Mouse (Mus musculus) heart, adult 2 months (tissue): ENCODE measurements at regions not wholly inside any gene's neighbourhood (a gene's known extent, or its start where the extent isn't known, plus 50 kb on each side); places are given as distances from the start of the nearest gene placed in this dataset.

Source experiments
- DNase-seq, 2 experiments: peaks; one replicate each; pipeline ENCODE4 v3.0.0; 2021
- H3K27ac ChIP-seq: fragments of 200-600 bp; 2 replicates; pipeline ENCODE4 v1.8.1; 2022
- H3K27me3 ChIP-seq: fragments of 200-500 bp; 2 replicates; pipeline ENCODE4 v1.6.1; 2012; ENCODE audit warnings: mild to moderate bottlenecking, low read length, inconsistent platforms, mixed read lengths; ENCODE audit not compliant: control insufficient read depth, insufficient read depth
- H3K36me3 ChIP-seq: fragments of 200-500 bp; 2 replicates; pipeline ENCODE4 v1.6.1; 2012; ENCODE audit warnings: low read length, inconsistent platforms; ENCODE audit not compliant: control insufficient read depth, insufficient read depth
- H3K4me1 ChIP-seq: fragments of 200-500 bp; 2 replicates; pipeline ENCODE4 v1.6.1; 2011; ENCODE audit warnings: low read length; ENCODE audit not compliant: control insufficient read depth, insufficient read depth
- H3K4me3 ChIP-seq: fragments of 200-600 bp; 2 replicates; pipeline ENCODE4 v1.8.1; 2022
- H3K79me2 ChIP-seq: fragments of 200-500 bp; replicated peaks from 2 replicates; pipeline ENCODE4 v1.6.1; 2012; ENCODE audit warnings: mild to moderate bottlenecking, inconsistent platforms, low read length, moderate library complexity, mixed read lengths; ENCODE audit not compliant: control insufficient read depth, insufficient read depth
- H3K9ac ChIP-seq: fragments of 200-500 bp; 2 replicates; pipeline ENCODE4 v1.6.1; 2012; ENCODE audit warnings: low read depth, mild to moderate bottlenecking, control low read depth, inconsistent platforms, low read length, mixed read lengths
- CTCF ChIP-seq: fragments of 200-600 bp; IDR thresholded peaks from 2 replicates; pipeline ENCODE4 v1.8.1; 2022; ENCODE audit warnings: antibody characterized with exemption, mild to moderate bottlenecking, moderate library complexity
- EP300 ChIP-seq: fragments of 200-500 bp; IDR thresholded peaks from 2 replicates; pipeline ENCODE4 v1.6.1; 2011; ENCODE audit warnings: low read depth, low read length, control low read depth; ENCODE audit not compliant: insufficient read depth
- POLR2A ChIP-seq: fragments of 200-500 bp; IDR thresholded peaks from 2 replicates; pipeline ENCODE4 v1.6.1; 2011; ENCODE audit warnings: mild to moderate bottlenecking, low read depth, low read length, control low read depth; ENCODE audit not compliant: insufficient read depth
- WGBS: fragments of 180-500 bp; shearing (Covaris S2); methylation state at CpG from one replicate; pipeline ENCODE4 v1.1.7; 2018; 5-methylcytosine and 5-hydroxymethylcytosine counted together
- intact Hi-C: fragments of 180-260 bp; cut with DNase I; formaldehyde crosslinking; loops from one replicate; pipeline ENCODE4 v1.15.1; 2025

GRCm38 (mm10) chr2:78722739-78723138, 145.2 kb upstream of the Ube2e3 start:
- Histone ChIP-seq H3K4me1 (no peaks in the 10 kb centered on the region), H3K27ac (no peak overlapping the region), H3K27me3 (no peaks in the 10 kb centered on the region), H3K4me3 (no peak overlapping the region), H3K79me2 (no peaks in the 10 kb centered on the region), H3K36me3 (no peaks in the 10 kb centered on the region), H3K9ac (no peak overlapping the region)
- DNase-seq, result no peak
- 54% methylated on average over 6 of the region's 6 CpGs for WGBS
- TF ChIP-seq CTCF (no peak), POLR2A (no peak), EP300 (no peak)
- intact Hi-C loops, result no loop called here

GRCm38 (mm10) chr2:78718550-78718949, 149.4 kb upstream of the Ube2e3 start:
- Histone ChIP-seq H3K9ac (no peak overlapping the region), H3K27ac (no peak overlapping the region), H3K27me3 (no peaks in the 10 kb centered on the region), H3K79me2 (no peaks in the 10 kb centered on the region), H3K4me3 (no peak overlapping the region), H3K36me3 (no peaks in the 10 kb centered on the region), H3K4me1 (no peaks in the 10 kb centered on the region)
- no peak for DNase-seq
- no peak for TF ChIP-seq CTCF
- TF ChIP-seq POLR2A, result no peak
- no peak for TF ChIP-seq EP300
- intact Hi-C loops, result no loop called here
- WGBS, result 66% methylated on average over 1 of the region's 1 CpGs

- Histone ChIP-seq H3K4me3 (no peak overlapping the region), H3K4me1 (no peaks in the 10 kb centered on the region), H3K36me3 (no peaks in the 10 kb centered on the region), H3K9ac (no peak overlapping the region), H3K27ac (no peak overlapping the region), H3K79me2 (no peaks in the 10 kb centered on the region), H3K27me3 (no peaks in the 10 kb centered on the region)
- no peak for DNase-seq
- TF ChIP-seq CTCF (no peak), EP300 (no peak), POLR2A (no peak)
- intact Hi-C loops, result no loop called here
- 42% methylated on average over 7 of the region's 7 CpGs for WGBS
Observed at GRCm38 (mm10) chr2:78716157-78716798, 151.6 kb upstream of the Ube2e3 start.

- intact Hi-C loops, result no loop called here
- Histone ChIP-seq H3K27ac (no peak overlapping the region), H3K79me2 (no peaks in the 10 kb centered on the region), H3K27me3 (no peaks in the 10 kb centered on the region), H3K4me1 (no peaks in the 10 kb centered on the region), H3K9ac (no peak overlapping the region), H3K4me3 (no peak overlapping the region), H3K36me3 (no peaks in the 10 kb centered on the region)
- no peak for TF ChIP-seq POLR2A
- TF ChIP-seq EP300, result no peak
- no peak for TF ChIP-seq CTCF
- 90% methylated on average over 6 of the region's 6 CpGs for WGBS
- no peak for DNase-seq
Observed at GRCm38 (mm10) chr2:78694851-78695250, 173.1 kb upstream of the Ube2e3 start.

- no peak for DNase-seq
- Histone ChIP-seq H3K79me2 (no peaks in the 10 kb centered on the region), H3K9ac (no peak overlapping the region), H3K27ac (no peak overlapping the region), H3K4me1 (no peaks in the 10 kb centered on the region; the same call in 1 of the 2 replicates), H3K36me3 (no peaks in the 10 kb centered on the region), H3K4me3 (no peak overlapping the region), H3K27me3 (no peaks in the 10 kb centered on the region)
- intact Hi-C loops, result no loop called here
- WGBS, result 75% methylated on average over 2 of the region's 2 CpGs
- no peak for TF ChIP-seq CTCF
- no peak for TF ChIP-seq POLR2A
- no peak for TF ChIP-seq EP300
Observed at GRCm38 (mm10) chr2:78656668-78657067, 211.3 kb upstream of the Ube2e3 start.

- no peak for DNase-seq
- intact Hi-C loops, result no loop called here
- no peak for TF ChIP-seq POLR2A
- TF ChIP-seq EP300, result no peak
- TF ChIP-seq CTCF, result no peak
- Histone ChIP-seq H3K79me2 (no peaks in the 10 kb centered on the region), H3K9ac (no peak overlapping the region), H3K27me3 (no peaks in the 10 kb centered on the region), H3K36me3 (no peaks in the 10 kb centered on the region), H3K4me3 (no peak overlapping the region), H3K27ac (no peak overlapping the region), H3K4me1 (no peaks in the 10 kb centered on the region; the same call in 1 of the 2 replicates)
- 82% methylated on average over 7 of the region's 7 CpGs for WGBS
Observed at GRCm38 (mm10) chr2:78655156-78655855, 212.6 kb upstream of the Ube2e3 start.
